Mouse (Mus musculus): ENCODE measurements around the gene Cldn3. TPM values are rescaled to one million over a fixed set of nuclear protein-coding genes. Genes with fewer than 3 reads are reported as not detected.

Cldn3 gene
- polyA plus RNA-seq, 1 experiment from 2014 or later, result 10.2 TPM

GRCm38 (mm10) chr5:135035608-135036359, 49.8 kb downstream of the Cldn3 start:
- Histone ChIP-seq H3K4me3 (no peak overlapping the region), H3K9me3 (no peaks in the 10 kb centered on the region), H3K4me1 (peaks cover 25% of the 10 kb centered on the region), H3K27me3 (ENCODE audit: insufficient read depth, poor library complexity, severe bottlenecking) (no peaks in the 10 kb centered on the region), H3K27ac (no peak overlapping the region), H3K36me3 (peaks cover 40% of the 10 kb centered on the region)
- 52% methylated on average over 18 of the region's 18 CpGs for WGBS
- no peak for DNase-seq (ENCODE audit: low spot score)

Other genes starting within 250 kb of the Cldn3 start
- 4.8 and 8.0 TPM in 2 replicates for gene Eln, start 238.9 kb upstream of the Cldn3 start, polyA plus RNA-seq (2016; fragmentation: Nextera tagmentation; extraction: Ambion mirVana)
- gene Tmem270, start 79.5 kb upstream of the Cldn3 start, polyA plus RNA-seq (2016; fragmentation: Nextera tagmentation; extraction: Ambion mirVana), result not detected in 2 replicates
- 6.1 and 8.5 TPM in 2 replicates for gene Cldn13, start 70.7 kb upstream of the Cldn3 start, polyA plus RNA-seq (2016; fragmentation: Nextera tagmentation; extraction: Ambion mirVana)
- gene Mettl27, start 53.8 kb upstream of the Cldn3 start, polyA plus RNA-seq (2016; fragmentation: Nextera tagmentation; extraction: Ambion mirVana), result 8.8 and 12.1 TPM in 2 replicates
- 2.8 and 6.9 TPM in 2 replicates for gene Cldn4, start 39.3 kb upstream of the Cldn3 start, polyA plus RNA-seq (2016; fragmentation: Nextera tagmentation; extraction: Ambion mirVana)
- gene Abhd11, start 22.9 kb downstream of the Cldn3 start, polyA plus RNA-seq (2016; fragmentation: Nextera tagmentation; extraction: Ambion mirVana), result 57.8 and 63.7 TPM in 2 replicates
- gene Stx1a, start 37.3 kb downstream of the Cldn3 start, polyA plus RNA-seq (2016; fragmentation: Nextera tagmentation; extraction: Ambion mirVana), result 8.5 and 8.6 TPM in 2 replicates
- gene Dnajc30, start 78.0 kb downstream of the Cldn3 start, polyA plus RNA-seq (2016; fragmentation: Nextera tagmentation; extraction: Ambion mirVana), result 24.5 and 27.6 TPM in 2 replicates
- gene Bud23, start 78.7 kb downstream of the Cldn3 start, polyA plus RNA-seq (2016; fragmentation: Nextera tagmentation; extraction: Ambion mirVana), result 99.4 and 134 TPM in 2 replicates
- 2.4 and 7.1 TPM in 2 replicates for gene Vps37d, start 92.1 kb downstream of the Cldn3 start, polyA plus RNA-seq (2016; fragmentation: Nextera tagmentation; extraction: Ambion mirVana)
- gene Mlxipl, start 103.7 kb downstream of the Cldn3 start, polyA plus RNA-seq (2016; fragmentation: Nextera tagmentation; extraction: Ambion mirVana), result 1.00 and 3.0 TPM in 2 replicates
- gene Tbl2, start 163.4 kb downstream of the Cldn3 start, polyA plus RNA-seq (2016; fragmentation: Nextera tagmentation; extraction: Ambion mirVana), result 25.1 and 25.4 TPM in 2 replicates
- 39.2 and 45.3 TPM in 2 replicates for gene Bcl7b, start 182.1 kb downstream of the Cldn3 start, polyA plus RNA-seq (2016; fragmentation: Nextera tagmentation; extraction: Ambion mirVana)
- gene Baz1b, start 201.1 kb downstream of the Cldn3 start, polyA plus RNA-seq (2016; fragmentation: Nextera tagmentation; extraction: Ambion mirVana), result 30.6 and 44.4 TPM in 2 replicates

All from heart, embryonic 10.5 days (tissue).